In genomic region chr1:182275109-182275508, GRCm38 (mm10) we compare ENCODE assay signal across 18 mouse cellular contexts.
"Had no signal": no experiment of that assay in that cellular context is flagged by ENCODE, and none has a peak within 500 bp of the region (broad histone marks: within the 10 kb centered on the region; RNA-seq: fewer than 3 reads in every experiment).

No protein-coding gene starts in this region.

- H3K27ac ChIP-seq: lung, embryonic 15.5 days; macrophage; midbrain, embryonic 13.5 days; midbrain, embryonic 15.5 days; neural tube, embryonic 12.5 days; stomach, embryonic 15.5 days; stomach, postnatal 0 days had no signal

- H3K4me2 ChIP-seq: lung, embryonic 15.5 days; midbrain, embryonic 11.5 days; midbrain, embryonic 13.5 days; midbrain, embryonic 15.5 days; neural tube, embryonic 12.5 days; stomach, embryonic 15.5 days had no signal

- H3K4me3 ChIP-seq: lung, embryonic 15.5 days; midbrain, embryonic 13.5 days; midbrain, embryonic 15.5 days; neural tube, embryonic 12.5 days; stomach, embryonic 15.5 days had no signal

- H3K4me1 ChIP-seq: neural tube, embryonic 12.5 days had no signal

- H3K27me3 ChIP-seq: lung, embryonic 15.5 days; megakaryocyte, embryonic 14.5 days; midbrain, embryonic 13.5 days; midbrain, embryonic 15.5 days; neural tube, embryonic 12.5 days; stomach, embryonic 15.5 days had no signal

- ATAC-seq: lung, postnatal 0 days; midbrain, embryonic 13.5 days; midbrain, embryonic 15.5 days had no signal

- H3K9me3 ChIP-seq: lung, embryonic 15.5 days; megakaryocyte, embryonic 14.5 days; midbrain, embryonic 13.5 days; midbrain, embryonic 15.5 days; neural tube, embryonic 12.5 days; stomach, embryonic 15.5 days had no signal

- H3K9ac ChIP-seq: lung, embryonic 15.5 days; midbrain, embryonic 13.5 days; midbrain, embryonic 15.5 days; neural tube, embryonic 12.5 days; stomach, embryonic 15.5 days had no signal

- DNase-seq: lung, adult 2 months; lung, postnatal 14 days; lung, postnatal 36 days; right cerebral cortex, postnatal 14 days; spleen, adult 18-20 months; thymus, adult 2 months; thymus, postnatal 25 days; thymus, postnatal 4 days had no signal
